Mouse (Mus musculus) adrenal gland, adult 8-10 months (tissue): ENCODE measurements around the gene Gm11084. TPM values are rescaled to one million over a fixed set of nuclear protein-coding genes. Genes with fewer than 3 reads are reported as not detected.
"Not testable (repeated sequence)": the region's sequence is repeated elsewhere in the genome, so short reads cannot be mapped to it uniquely, and the experiment has no call there.

Experiments used
- DNase-seq: peaks from one replicate; pipeline ENCODE4 v3.0.0; 2022
- total RNA-seq, 4 experiments: library from RNA; stranded (reverse); gene quantifications; 2 replicates each; pipeline ENCODE4 v1.2.4; 2022

Gene Gm11084
- total RNA-seq, 4 experiments from 2014 or later: not detected

DNA sequence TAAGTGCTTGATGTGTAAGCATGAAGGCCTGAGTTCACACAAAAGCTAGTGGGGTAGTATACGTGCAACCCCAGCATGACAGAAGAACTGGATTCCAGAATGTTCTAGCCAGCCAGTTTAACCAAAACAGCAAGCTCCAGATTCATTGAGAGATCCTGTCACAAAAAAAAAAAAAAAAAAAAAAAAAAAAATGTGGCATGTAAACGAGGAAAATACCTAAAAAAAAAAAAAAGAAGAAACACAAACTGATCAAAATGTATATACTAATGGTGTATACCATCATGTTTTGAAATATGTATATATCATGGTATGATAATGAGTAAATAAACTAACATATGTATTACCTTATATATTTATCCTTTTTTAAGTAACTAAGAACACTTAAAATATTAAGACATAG lies 7.6 kb upstream of the Gm11084 start:
- DNase-seq: no peak

DNA sequence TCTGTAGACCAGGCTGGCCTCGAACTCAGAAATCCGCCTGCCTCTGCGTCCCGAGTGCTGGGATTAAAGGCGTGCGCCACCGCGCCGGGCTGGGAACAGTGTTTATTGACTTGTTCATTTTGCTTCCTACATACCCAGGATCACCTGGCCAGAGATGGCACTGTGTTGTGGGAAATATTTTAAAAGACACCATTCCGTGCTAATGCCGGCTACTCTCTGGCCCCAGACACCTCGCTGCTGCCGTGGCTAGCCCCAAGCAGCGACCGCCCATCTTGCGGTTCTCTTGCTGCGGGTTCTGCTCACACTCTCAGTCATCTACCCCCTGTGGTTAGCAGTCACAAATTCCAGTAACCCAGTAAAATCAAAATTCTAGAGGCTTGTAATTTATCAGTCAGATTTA lies 6.0 kb upstream of the Gm11084 start:
- no peak for DNase-seq

DNA sequence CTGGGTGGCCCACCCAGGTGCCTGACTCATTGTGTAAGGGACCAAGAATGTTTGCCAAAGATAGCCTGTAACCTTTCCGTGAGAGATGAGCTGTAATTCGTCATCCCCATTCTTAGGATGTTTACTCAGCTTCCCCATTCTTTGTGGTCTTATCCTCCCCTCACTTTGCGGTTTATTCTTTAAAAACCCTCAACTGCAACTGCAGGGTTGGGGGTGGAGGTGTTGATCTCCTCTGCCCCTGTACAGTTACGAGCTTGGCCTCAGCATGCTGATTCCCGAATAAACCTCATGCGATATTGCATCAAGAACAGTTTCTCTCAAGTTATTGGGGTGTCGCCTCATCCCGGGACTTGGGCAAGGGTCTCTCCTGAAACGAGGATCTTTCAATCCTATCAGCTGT lies 2.4 kb upstream of the Gm11084 start:
- DNase-seq: not testable (repeated sequence)

DNA sequence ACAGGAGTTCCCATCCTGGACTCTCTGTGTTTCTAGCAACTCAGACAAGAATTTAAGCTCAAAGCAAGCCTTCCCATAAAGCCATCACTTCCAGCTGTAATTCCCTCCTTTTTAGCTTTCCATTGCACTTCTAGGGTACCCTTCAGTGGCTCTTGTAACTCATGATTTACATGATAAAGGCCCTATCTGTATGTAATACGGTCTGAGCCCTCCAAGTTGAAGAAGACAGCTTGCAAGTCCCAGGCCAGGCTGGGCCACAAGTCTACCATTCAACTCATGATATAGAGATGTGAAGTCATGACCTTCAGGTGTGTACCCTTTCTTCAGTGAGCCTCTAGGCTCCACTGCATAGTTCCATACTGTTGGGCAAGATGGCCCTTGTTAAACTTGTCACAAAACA lies 1.0 kb downstream of the Gm11084 start:
- DNase-seq: no peak

DNA sequence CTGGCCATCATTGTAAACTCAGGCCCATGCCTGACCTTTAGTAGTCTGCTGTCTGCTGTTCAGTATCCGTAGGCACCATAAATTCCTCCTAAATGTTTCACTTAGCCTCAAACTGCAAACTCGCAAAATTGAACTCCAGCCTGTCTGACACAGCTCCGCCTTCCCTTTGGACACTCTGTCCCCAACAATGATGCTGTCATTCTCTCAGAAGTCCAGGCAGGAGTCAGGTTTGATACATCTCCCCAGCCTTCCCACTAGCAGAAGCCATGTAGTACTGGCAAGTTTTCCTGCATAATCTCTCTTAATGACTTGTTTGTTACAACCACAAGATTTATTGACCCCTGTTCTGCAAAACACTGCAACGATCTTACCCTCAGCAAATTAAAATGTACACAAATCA lies 1.7 kb downstream of the Gm11084 start:
- DNase-seq: no peak

- no peak for DNase-seq
Observed at GRCm38 (mm10) chr2:72983211-72983610, 3.3 kb downstream of the Gm11084 start.

DNA sequence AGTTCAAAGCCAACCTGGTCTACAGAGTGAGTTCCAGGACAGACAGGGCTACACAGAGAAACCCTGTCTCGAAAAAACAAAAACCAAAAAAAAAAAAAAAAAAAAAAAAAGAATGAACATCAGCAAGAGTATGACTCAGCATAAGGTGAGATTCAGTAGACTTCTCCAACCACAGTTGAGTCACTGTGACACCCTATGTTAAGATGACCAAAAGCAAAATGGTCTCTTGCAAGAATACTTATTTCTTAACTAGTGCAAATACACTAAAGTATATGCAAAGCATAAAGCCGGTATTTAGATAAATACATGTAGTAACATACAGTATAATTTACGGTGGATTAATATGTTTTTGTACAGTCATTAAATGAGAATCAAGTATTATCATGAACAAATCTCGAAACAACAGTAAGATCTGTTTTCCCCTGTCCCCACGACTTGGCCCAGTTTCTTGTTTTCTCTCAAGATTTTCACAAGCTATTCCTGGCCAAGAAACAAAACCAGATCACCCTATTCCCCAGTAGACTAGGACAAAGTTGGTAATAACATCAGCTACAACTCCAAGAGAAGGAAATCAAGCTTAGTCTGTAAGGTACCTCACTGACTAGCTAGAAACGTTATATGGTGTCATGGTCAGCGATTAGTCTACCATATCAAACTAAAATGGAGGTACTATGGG lies 4.3 kb downstream of the Gm11084 start:
- DNase-seq: no peak

DNA sequence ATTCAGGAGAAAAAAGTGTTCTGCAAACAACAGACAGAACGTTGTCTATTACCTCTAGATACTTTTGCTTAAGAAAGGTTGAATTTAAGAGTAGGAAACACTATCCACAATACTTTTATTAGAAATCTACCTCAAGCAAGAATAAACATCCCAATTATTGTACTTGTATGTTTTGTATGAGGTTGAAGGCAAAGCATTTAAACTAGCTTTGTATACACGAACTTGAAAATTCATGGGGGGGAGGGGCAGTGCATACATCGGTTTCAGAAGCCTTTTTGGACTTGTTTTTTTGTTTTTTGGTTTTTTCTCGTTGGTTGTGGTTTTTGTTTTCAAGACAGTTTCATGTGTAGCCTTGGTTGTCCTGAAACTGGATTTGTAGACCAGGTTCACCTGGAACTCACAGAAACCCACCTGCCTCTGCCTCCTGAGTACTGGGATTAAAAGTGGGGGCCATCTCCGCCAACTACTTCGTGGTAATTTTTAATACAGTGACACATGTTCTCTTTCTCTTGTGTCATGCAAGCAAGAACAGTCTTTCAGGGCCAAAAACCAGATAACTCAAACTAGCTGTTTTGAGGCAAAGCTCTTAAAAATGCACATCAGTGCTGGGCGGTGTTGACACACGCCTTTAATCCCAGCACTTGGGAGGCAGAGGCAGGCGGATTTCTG lies 4.9 kb downstream of the Gm11084 start:
- DNase-seq: no peak

DNA sequence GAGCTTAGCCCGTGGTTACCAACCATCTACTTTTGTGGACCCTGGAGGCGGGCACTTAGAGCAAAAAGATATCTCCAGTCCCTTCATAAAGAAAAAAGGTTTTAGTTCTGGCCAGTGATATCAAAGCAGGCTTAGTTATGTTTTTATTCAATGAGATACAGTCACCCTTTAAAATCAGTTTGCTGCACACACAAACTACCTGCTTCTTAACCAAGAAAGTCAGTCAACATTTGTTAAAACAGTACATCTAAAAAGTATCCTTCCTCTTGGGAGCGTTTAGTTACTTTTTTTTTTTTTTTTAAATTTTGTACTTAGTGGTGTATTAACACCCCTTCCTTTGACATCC lies 5.5 kb downstream of the Gm11084 start:
- no peak for DNase-seq

DNA sequence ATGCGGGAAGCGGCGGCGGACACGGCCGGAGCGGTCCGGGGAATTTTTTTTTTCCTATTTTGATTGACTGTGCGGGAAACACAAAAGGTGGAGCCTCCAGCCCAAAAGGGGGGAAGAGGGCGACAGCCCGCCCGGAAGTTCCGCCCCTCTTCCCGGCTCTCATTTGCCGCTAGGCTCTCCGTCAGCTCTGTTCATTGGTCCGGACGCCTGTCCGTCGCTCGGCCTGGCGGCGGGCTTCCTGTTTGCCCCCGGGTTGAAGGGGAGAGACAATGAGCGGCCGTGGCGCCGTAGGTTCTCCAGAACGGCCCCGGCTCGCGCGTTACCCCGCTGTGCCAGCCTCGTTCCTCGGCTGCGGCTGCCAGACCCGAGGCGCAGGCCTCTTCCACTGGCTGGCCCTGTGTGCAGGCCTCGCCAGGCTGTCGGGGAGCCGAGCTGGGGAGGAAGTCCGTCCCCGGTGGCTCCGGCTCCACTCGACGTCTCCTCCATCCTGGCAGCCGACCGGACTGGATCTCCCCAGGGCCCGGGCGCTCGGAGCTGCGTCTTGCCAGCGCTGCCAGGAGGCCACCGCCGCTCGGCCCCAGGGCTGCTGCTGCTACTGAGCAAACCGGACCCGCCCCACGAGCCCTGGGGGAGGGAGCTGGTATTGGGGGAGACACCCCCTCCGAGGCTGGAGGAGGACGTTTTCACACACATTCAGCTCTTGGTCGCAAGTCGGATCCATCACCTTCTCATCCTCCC lies 6.0 kb downstream of the Gm11084 start, which contains the start of gene Sp3:
TSS of gene Sp3 (minus strand) at position 110 of the 738 bp plus-strand sequence.
- peak; percentile 97 for DNase-seq

DNA sequence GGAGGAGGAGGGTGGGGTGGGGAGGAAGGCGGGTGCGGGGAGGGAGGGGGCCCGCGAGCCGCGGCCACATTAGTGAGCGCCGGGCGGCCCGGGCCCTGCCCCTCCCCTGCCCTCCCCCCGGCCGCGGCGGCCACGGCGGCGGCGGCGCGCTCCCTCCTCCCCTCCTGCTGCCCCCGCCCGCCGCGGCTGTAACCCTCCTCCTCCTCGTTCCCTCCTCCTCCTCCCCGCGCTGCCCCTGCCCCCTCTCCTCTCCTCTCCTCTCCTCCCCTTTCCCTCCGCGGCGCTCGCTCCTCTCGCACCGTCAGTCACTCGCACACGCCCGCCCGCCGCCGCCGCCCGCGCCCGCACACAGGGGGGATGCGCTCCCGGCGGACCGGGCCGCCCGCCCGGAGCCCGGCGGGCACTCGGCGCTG lies 6.9 kb downstream of the Gm11084 start:
- DNase-seq: peak; percentile 85

DNA sequence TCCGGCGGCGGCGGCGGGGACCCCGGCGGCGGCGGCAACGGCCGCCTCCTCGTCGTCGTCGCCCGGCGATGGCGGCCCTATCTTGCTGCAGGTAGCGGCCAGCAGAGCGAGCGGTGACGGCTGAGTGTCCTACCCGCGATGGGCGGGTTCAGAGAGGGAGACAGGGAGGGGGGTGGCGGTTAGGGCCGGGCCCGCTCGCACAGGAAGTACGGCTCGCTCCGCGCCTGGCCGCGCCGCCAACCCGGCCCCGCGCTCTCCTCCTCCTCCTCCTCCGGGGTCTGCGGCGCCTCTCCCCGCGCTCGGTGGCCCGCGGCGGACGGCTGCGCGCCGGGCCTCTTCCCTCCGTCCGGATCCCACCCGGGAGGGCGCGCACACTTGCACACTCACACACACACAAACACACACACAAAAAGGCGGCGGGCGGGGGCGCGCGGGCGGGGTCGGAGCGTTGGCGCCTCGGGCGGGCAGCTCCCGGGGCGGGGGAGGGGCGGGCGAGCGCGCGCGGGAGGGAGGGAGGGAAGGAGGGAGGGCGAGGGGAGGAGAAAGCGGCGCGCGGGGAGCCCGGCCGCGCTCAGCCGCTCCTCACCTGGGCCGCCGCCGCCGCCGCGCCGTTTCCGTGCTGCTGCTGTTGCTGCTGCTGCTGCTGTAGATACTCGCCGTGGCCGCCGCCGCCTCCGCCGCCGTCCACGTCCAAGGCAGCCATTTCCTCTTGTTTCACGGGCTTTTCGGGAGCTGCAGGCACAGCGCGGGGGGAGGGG lies 7.4 kb downstream of the Gm11084 start:
- DNase-seq: peak; percentile 86

DNA sequence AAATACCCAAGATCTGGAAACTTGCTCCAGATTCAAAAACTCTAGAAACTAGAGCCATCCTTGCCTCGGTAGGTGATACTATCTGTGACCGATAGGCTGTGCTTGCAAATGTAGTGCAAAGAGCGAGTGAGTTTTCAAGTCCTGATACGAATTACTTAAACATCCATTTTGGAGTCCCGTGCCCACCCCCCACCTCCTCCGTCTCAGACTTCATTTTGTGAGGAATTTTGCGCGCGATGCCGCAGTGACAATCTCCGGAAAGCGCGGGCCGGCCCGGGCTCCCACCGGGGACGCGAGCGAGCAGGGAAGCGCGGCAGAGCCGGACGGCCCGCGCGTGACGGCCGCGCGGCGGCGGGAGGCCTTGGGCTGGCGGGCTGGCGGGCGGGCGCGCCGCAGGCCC lies 8.0 kb downstream of the Gm11084 start:
- DNase-seq: peak; percentile 44

GRCm38 (mm10) chr2:72977272-72977671 lies 9.2 kb downstream of the Gm11084 start:
- DNase-seq: no peak

DNA sequence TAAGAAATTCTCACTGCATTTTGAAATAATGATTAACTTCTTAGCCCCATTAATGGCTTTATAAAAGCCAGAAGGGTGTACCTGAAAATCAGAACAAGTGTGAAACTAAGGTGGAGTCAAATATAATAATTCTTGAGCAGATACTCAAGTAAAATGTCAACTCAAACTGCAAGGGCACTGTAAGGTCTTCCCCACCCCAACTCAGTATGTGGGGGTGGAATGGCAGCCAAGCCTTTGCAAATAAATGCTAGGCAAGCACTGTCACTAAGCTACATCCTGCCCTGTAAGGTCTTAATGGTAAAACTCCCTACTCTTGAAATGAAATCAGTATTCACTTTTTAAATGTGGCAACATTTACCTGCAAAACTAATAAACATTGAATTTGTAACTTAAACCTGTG lies 10.5 kb downstream of the Gm11084 start:
- no peak for DNase-seq

- no peak for DNase-seq
Observed at GRCm38 (mm10) chr2:72970831-72971230, 15.7 kb downstream of the Gm11084 start.

DNA sequence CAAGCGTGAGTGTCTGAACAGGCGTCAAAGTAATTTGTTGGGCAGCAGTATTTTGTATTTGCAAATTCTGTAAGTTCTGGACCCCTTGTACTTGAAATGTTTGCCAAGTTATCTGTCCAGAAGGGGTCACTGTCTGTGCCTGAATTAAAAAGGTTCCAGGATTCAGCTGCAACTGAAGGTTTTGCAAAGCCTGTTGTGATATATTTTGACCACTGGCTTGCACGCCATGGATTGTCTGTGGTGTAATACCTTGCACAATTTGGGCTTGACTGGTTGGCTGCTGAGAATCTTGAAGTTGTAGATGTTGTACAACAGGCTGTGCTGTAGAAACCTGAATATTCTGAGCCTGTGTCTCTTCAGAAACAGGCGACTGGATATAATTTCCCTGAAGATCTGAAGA lies 16.2 kb downstream of the Gm11084 start:
- DNase-seq: no peak

- DNase-seq: no peak
Observed at GRCm38 (mm10) chr2:72968536-72968935, 18.0 kb downstream of the Gm11084 start.

DNA sequence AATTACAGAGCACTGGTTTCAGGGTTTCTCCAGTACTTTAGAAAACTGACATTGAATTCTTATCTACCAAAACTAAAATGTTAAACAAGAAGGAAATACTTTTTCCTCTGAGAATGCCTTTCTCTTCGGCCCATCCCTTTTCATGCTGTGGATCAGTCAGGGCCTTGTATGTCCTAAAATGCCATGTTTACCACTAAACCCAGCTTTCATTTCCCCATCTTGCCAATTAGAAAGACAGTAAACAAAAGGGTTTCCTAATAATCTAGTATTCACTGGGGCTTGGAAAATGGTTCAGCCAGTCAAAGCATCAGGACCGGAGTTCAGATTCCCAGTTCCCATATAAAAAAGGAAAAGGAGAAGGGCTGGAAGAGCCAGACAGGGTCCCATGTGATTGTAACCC lies 21.1 kb downstream of the Gm11084 start:
- no peak for DNase-seq

DNA sequence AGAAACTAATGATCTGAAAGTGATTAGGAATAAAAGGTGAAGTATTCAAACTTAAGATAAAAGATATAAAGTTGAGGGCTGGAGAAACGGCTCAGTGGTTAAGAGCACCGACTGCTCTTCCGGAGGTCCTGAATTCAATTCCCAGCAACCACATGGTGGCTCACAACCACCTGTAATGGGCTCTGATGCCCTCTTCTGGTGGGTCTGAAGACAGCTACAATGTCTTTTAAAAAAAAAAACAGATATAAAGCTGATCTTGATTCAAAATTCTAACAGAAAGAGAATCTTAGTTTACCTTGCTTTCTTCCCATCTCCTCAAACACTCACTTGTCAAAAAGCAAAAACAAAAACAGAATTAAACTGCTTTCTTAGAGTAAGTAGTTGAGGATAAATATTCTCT lies 30.1 kb downstream of the Gm11084 start:
- DNase-seq: no peak

- DNase-seq: no peak
Observed at GRCm38 (mm10) chr2:72952979-72953378, 33.5 kb downstream of the Gm11084 start.

GRCm38 (mm10) chr2:72935937-72936336 lies 50.6 kb downstream of the Gm11084 start:
- DNase-seq: no peak

DNA sequence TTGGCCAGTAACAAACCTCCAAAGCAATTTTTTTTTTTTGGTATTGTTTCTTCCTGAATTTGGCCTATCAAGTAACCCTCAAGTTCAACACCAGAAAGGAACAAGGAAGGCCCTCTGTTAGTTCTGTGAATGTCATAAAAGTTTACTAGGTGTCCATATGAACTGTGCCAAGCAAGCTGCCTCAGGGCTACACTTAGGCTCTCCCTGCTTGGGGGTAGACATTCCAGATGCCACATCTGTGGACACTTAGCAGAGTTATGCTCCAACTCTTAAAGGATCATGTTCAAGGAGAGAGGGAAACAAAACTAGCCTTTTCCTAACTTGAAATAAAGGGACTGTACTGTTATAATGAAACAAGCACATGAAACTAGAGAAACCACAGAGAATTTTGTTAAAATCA lies 54.3 kb downstream of the Gm11084 start:
- DNase-seq: no peak
